Mouse (Mus musculus): ENCODE measurements around the gene 1700022I11Rik. TPM values are rescaled to one million over a fixed set of nuclear protein-coding genes. Genes with fewer than 3 reads are reported as not detected.

The 1700022I11Rik gene
- polyA plus RNA-seq, 1 experiment from 2014 or later = 1.1 TPM

- ATAC-seq (ENCODE audit: low FRiP score) = no peak
- WGBS = 97% methylated on average over 1 of the region's 1 CpGs
Observed at GRCm38 (mm10) chr4:43012091-43012490, 42.7 kb downstream of the 1700022I11Rik start.

GRCm38 (mm10) chr4:43018156-43018555 lies 48.8 kb downstream of the 1700022I11Rik start:
- Histone ChIP-seq H3K27ac (no peak overlapping the region), H3K9ac (no peak overlapping the region), H3K9me3 (no peaks in the 10 kb centered on the region), H3K4me2 (no peak overlapping the region), H3K4me3 (replicated peaks) (no peak overlapping the region), H3K4me1 (no peaks in the 10 kb centered on the region), H3K36me3 (replicated peaks) (peaks cover 65% of the 10 kb centered on the region), H3K27me3 (no peaks in the 10 kb centered on the region)
- WGBS = 92% methylated on average over 4 of the region's 4 CpGs
- ATAC-seq (ENCODE audit: low FRiP score) = no peak

More at GRCm38 (mm10) chr4:43012091-43012490, 42.7 kb downstream of the 1700022I11Rik start:
- H3K4me3 ChIP-seq (replicated peaks) = no peak overlapping the region
- no peak overlapping the region for H3K27ac ChIP-seq
- no peaks in the 10 kb centered on the region for H3K9me3 ChIP-seq
- H3K9ac ChIP-seq = no peak overlapping the region
- peaks cover 14% of the 10 kb centered on the region for H3K4me1 ChIP-seq
- H3K27me3 ChIP-seq = no peaks in the 10 kb centered on the region
- H3K4me2 ChIP-seq = no peak overlapping the region
- H3K36me3 ChIP-seq (replicated peaks) = peaks cover 6% of the 10 kb centered on the region

- no peak overlapping the region for H3K4me2 ChIP-seq
- no peak overlapping the region for H3K27ac ChIP-seq
- H3K4me1 ChIP-seq = peaks cover 4% of the 10 kb centered on the region; the same call in 1 of the 2 replicates
- no peak overlapping the region for H3K9ac ChIP-seq
- peaks cover 74% of the 10 kb centered on the region for H3K36me3 ChIP-seq (replicated peaks)
- WGBS = 94% methylated on average over 10 of the region's 10 CpGs
- no peak overlapping the region for H3K4me3 ChIP-seq (replicated peaks)
- no peak for ATAC-seq (ENCODE audit: low FRiP score)
- H3K9me3 ChIP-seq = no peaks in the 10 kb centered on the region
- H3K27me3 ChIP-seq = no peaks in the 10 kb centered on the region
Observed at GRCm38 (mm10) chr4:43019176-43019575, 49.8 kb downstream of the 1700022I11Rik start.

- Histone ChIP-seq H3K27me3 (no peaks in the 10 kb centered on the region), H3K4me1 (peaks cover 11% of the 10 kb centered on the region), H3K9me3 (no peaks in the 10 kb centered on the region), H3K27ac (no peak overlapping the region), H3K9ac (no peak overlapping the region), H3K4me3 (replicated peaks) (no peak overlapping the region), H3K4me2 (no peak overlapping the region), H3K36me3 (replicated peaks) (peaks cover 74% of the 10 kb centered on the region)
- 95% methylated on average over 23 of the region's 23 CpGs for WGBS
- no peak for ATAC-seq (ENCODE audit: low FRiP score)
Observed at GRCm38 (mm10) chr4:43019641-43020465, 50.4 kb downstream of the 1700022I11Rik start.

- Histone ChIP-seq H3K27me3 (no peaks in the 10 kb centered on the region), H3K4me1 (peaks cover 16% of the 10 kb centered on the region), H3K4me2 (no peak overlapping the region), H3K36me3 (replicated peaks) (peaks cover 74% of the 10 kb centered on the region), H3K9ac (no peak overlapping the region), H3K9me3 (no peaks in the 10 kb centered on the region), H3K27ac (no peak overlapping the region), H3K4me3 (replicated peaks) (no peak overlapping the region)
- no peak for ATAC-seq (ENCODE audit: low FRiP score)
- 83% methylated on average over 16 of the region's 16 CpGs for WGBS
Observed at GRCm38 (mm10) chr4:43020876-43021275, 51.5 kb downstream of the 1700022I11Rik start.

GRCm38 (mm10) chr4:43021341-43021740 lies 51.9 kb downstream of the 1700022I11Rik start:
- no peak overlapping the region for H3K9ac ChIP-seq
- H3K4me3 ChIP-seq (replicated peaks) = no peak overlapping the region
- H3K27me3 ChIP-seq = no peaks in the 10 kb centered on the region
- no peak overlapping the region for H3K4me2 ChIP-seq
- H3K27ac ChIP-seq = no peak overlapping the region
- peaks cover 16% of the 10 kb centered on the region for H3K4me1 ChIP-seq
- WGBS = 65% methylated on average over 17 of the region's 17 CpGs
- H3K9me3 ChIP-seq = no peaks in the 10 kb centered on the region
- no peak for ATAC-seq (ENCODE audit: low FRiP score)
- peaks cover 74% of the 10 kb centered on the region for H3K36me3 ChIP-seq (replicated peaks)

- Histone ChIP-seq H3K4me2 (peak overlapping the region; percentile 71), H3K4me3 (replicated peaks) (peak overlapping the region; percentile 58), H3K4me1 (peaks cover 20% of the 10 kb centered on the region), H3K27ac (peak overlapping the region; percentile 89; the same call in 1 of the 2 replicates), H3K9me3 (no peaks in the 10 kb centered on the region), H3K9ac (peak overlapping the region; percentile 62), H3K36me3 (replicated peaks) (peaks cover 74% of the 10 kb centered on the region), H3K27me3 (no peaks in the 10 kb centered on the region)
- WGBS = 85% methylated on average over 14 of the region's 14 CpGs
- ATAC-seq (ENCODE audit: low FRiP score) = no peak
Observed at GRCm38 (mm10) chr4:43024673-43025072, 55.3 kb downstream of the 1700022I11Rik start.

- ATAC-seq (ENCODE audit: low FRiP score) = peak; percentile 91
- no peaks in the 10 kb centered on the region for H3K27me3 ChIP-seq
- H3K27ac ChIP-seq = peak within 1 kb of the TSS; percentile 89
- peak within 1 kb of the TSS; percentile 71 for H3K4me2 ChIP-seq
- peaks cover 71% of the 10 kb centered on the region for H3K36me3 ChIP-seq (replicated peaks)
- H3K4me3 ChIP-seq (replicated peaks) = peak within 1 kb of the TSS; percentile 58
- peaks cover 27% of the 10 kb centered on the region for H3K4me1 ChIP-seq
- H3K9ac ChIP-seq = peak within 1 kb of the TSS; percentile 62
- no peaks in the 10 kb centered on the region for H3K9me3 ChIP-seq
- WGBS = 9% methylated on average over 42 of the region's 42 CpGs
Observed at GRCm38 (mm10) chr4:43025084-43025960, 55.9 kb downstream of the 1700022I11Rik start, which contains the start of gene Pigo. Gene Pigo (minus strand): TSS chr4:43025819.

GRCm38 (mm10) chr4:43029121-43029520 lies 59.7 kb downstream of the 1700022I11Rik start:
- peaks cover 41% of the 10 kb centered on the region for H3K4me1 ChIP-seq
- H3K27me3 ChIP-seq = no peaks in the 10 kb centered on the region
- WGBS = 94% methylated on average over 7 of the region's 7 CpGs
- H3K9me3 ChIP-seq = no peaks in the 10 kb centered on the region
- H3K36me3 ChIP-seq (replicated peaks) = peaks cover 44% of the 10 kb centered on the region
- H3K9ac ChIP-seq = no peak overlapping the region
- no peak for ATAC-seq (ENCODE audit: low FRiP score)
- no peak overlapping the region for H3K27ac ChIP-seq
- no peak overlapping the region for H3K4me3 ChIP-seq (replicated peaks)
- no peak overlapping the region for H3K4me2 ChIP-seq

GRCm38 (mm10) chr4:43029749-43030148 lies 60.3 kb downstream of the 1700022I11Rik start:
- Histone ChIP-seq H3K4me3 (replicated peaks) (no peak overlapping the region), H3K9me3 (no peaks in the 10 kb centered on the region), H3K4me2 (peak overlapping the region; percentile 76; the same call in 1 of the 2 replicates), H3K27me3 (no peaks in the 10 kb centered on the region), H3K9ac (peak overlapping the region; percentile 92; the same call in 1 of the 2 replicates), H3K36me3 (replicated peaks) (peaks cover 51% of the 10 kb centered on the region), H3K27ac (no peak overlapping the region), H3K4me1 (peaks cover 35% of the 10 kb centered on the region)
- ATAC-seq (ENCODE audit: low FRiP score) = no peak
- 97% methylated on average over 9 of the region's 9 CpGs for WGBS

- H3K4me1 ChIP-seq = peaks cover 29% of the 10 kb centered on the region
- WGBS = 85% methylated on average over 9 of the region's 9 CpGs
- H3K9ac ChIP-seq = peak overlapping the region; percentile 92
- H3K27ac ChIP-seq = peak overlapping the region; percentile 95
- ATAC-seq (ENCODE audit: low FRiP score) = no peak
- peaks cover 57% of the 10 kb centered on the region for H3K36me3 ChIP-seq (replicated peaks)
- no peaks in the 10 kb centered on the region for H3K27me3 ChIP-seq
- H3K4me3 ChIP-seq (replicated peaks) = peak overlapping the region; percentile 76
- H3K9me3 ChIP-seq = no peaks in the 10 kb centered on the region
- peak overlapping the region; percentile 76 for H3K4me2 ChIP-seq
Observed at GRCm38 (mm10) chr4:43030352-43030751, 60.9 kb downstream of the 1700022I11Rik start.

- no peaks in the 10 kb centered on the region for H3K9me3 ChIP-seq
- no peaks in the 10 kb centered on the region for H3K27me3 ChIP-seq
- H3K9ac ChIP-seq = peak overlapping the region; percentile 92
- peak; percentile 55 for ATAC-seq (ENCODE audit: low FRiP score)
- peaks cover 61% of the 10 kb centered on the region for H3K36me3 ChIP-seq (replicated peaks)
- peak overlapping the region; percentile 76 for H3K4me2 ChIP-seq
- peak overlapping the region; percentile 95 for H3K27ac ChIP-seq
- peaks cover 29% of the 10 kb centered on the region for H3K4me1 ChIP-seq
- H3K4me3 ChIP-seq (replicated peaks) = peak overlapping the region; percentile 76
- 2% methylated on average over 28 of the region's 28 CpGs for WGBS
Observed at GRCm38 (mm10) chr4:43030780-43031230, 61.4 kb downstream of the 1700022I11Rik start.

All from forebrain, embryonic 12.5 days (tissue).